In the genomic region with DNA sequence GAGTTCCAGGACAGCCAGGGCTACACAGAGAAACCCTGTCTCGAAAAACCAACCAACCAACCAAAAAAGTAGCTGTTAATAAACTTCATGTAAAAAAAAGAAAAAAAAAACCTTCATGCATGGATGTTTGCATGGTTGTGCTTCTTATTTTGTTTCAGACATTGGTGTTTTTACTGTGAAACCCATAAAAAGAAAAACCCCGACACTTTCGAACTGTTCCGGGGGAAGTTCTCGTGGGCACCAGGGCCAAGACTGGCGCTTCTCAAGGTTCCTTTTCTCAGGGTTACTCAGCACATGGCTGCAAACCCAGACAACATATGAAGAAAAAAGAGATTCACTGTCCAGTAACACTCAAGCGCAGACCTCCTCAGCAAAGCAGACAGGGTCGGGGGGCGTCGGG, we compare ENCODE assay signal across 1 mouse cellular context.
A peak's percentile ranks its signal among the peaks of the same experiment; 100 is the strongest.
TF ChIP-seq lines count a peak whose summit lies in the region.

No protein-coding gene starts in this region.

TF ChIP-seq in CH12.LX, 34 proteins besides CTCF, POLR2A, EP300 and RAD21:
- TF ChIP-seq E2F4 (IDR thresholded peaks at IDR 0.05; ENCODE audit: insufficient replicate concordance, low read depth, low read length), result no peak
- TF ChIP-seq KAT2A (IDR thresholded peaks at IDR 0.05; ENCODE audit: insufficient replicate concordance, low read length), result no peak
- no peak for TF ChIP-seq ZKSCAN1 (IDR thresholded peaks at IDR 0.05; ENCODE audit: borderline replicate concordance, low read depth, low read length)
- no peak for TF ChIP-seq POLR2AphosphoS2 (IDR thresholded peaks at IDR 0.05; ENCODE audit: low read depth, low read length)
- TF ChIP-seq CHD1 (IDR thresholded peaks at IDR 0.05; ENCODE audit: low read depth, low read length), result 0 out of 2 replicates have a peak, but pooled peaks have one; percentile 86
- no peak for TF ChIP-seq NRF1 (IDR thresholded peaks at IDR 0.05; ENCODE audit: low read depth, low read length)
- peak; percentile 49; the same call in 1 of the 2 replicates for TF ChIP-seq JUND (conservative IDR thresholded peaks at IDR 0.05; ENCODE audit: low read depth, low read length)
- peak; percentile 32 for TF ChIP-seq JUN (IDR thresholded peaks at IDR 0.05; ENCODE audit: insufficient read depth, low read depth, low read length)
- peak; percentile 87 for TF ChIP-seq IRF4 (IDR thresholded peaks at IDR 0.05; ENCODE audit: low read depth, low read length)
- TF ChIP-seq BHLHE40 (IDR thresholded peaks at IDR 0.05; ENCODE audit: low read depth, low read length), result peak; percentile 80
- TF ChIP-seq USF1 (IDR thresholded peaks at IDR 0.05; ENCODE audit: low read depth, low read length), result no peak
- TF ChIP-seq MAFK (IDR thresholded peaks at IDR 0.05; ENCODE audit: insufficient replicate concordance, low read length), result no peak
- TF ChIP-seq ELF1 (IDR thresholded peaks at IDR 0.05; ENCODE audit: low read depth, low read length), result 0 out of 2 replicates have a peak, but pooled peaks have one; percentile 38
- TF ChIP-seq RCOR1 (conservative IDR thresholded peaks at IDR 0.05; ENCODE audit: low read depth, low read length), result no peak
- TF ChIP-seq SMC3 (IDR thresholded peaks at IDR 0.05; ENCODE audit: low read depth, low read length), result no peak
- TF ChIP-seq NELFE (IDR thresholded peaks at IDR 0.05; ENCODE audit: low read depth, low read length), result no peak
- TF ChIP-seq ZMIZ1 (IDR thresholded peaks at IDR 0.05; ENCODE audit: low read depth, low read length), result 0 out of 2 replicates have a peak, but pooled peaks have one; percentile 12
- TF ChIP-seq ZC3H11A (IDR thresholded peaks at IDR 0.05; ENCODE audit: low read depth, low read length), result no peak
- TF ChIP-seq HCFC1 (IDR thresholded peaks at IDR 0.05; ENCODE audit: low read depth, low read length), result no peak
- peak; percentile 79 for TF ChIP-seq TCF12 (IDR thresholded peaks at IDR 0.05; ENCODE audit: low read depth, low read length)
- TF ChIP-seq USF2 (conservative IDR thresholded peaks at IDR 0.05; ENCODE audit: low read depth, low read length), result no peak
- peak; percentile 87 for TF ChIP-seq MAX (IDR thresholded peaks at IDR 0.05; ENCODE audit: low read length)
- peak; percentile 92 for TF ChIP-seq UBTF (IDR thresholded peaks at IDR 0.05; ENCODE audit: low read depth, low read length)
- TF ChIP-seq MEF2A (IDR thresholded peaks at IDR 0.05; ENCODE audit: borderline replicate concordance, low read depth, low read length), result peak; percentile 95
- peak; percentile 79 for TF ChIP-seq MXI1 (IDR thresholded peaks at IDR 0.05; ENCODE audit: low read depth, low read length)
- no peak for TF ChIP-seq PAX5 (IDR thresholded peaks at IDR 0.05; ENCODE audit: low read length)
- peak; percentile 72; the same call in 1 of the 2 replicates for TF ChIP-seq ETS1 (conservative IDR thresholded peaks at IDR 0.05; ENCODE audit: low read depth, low read length)
- TF ChIP-seq GABPA (IDR thresholded peaks at IDR 0.05; ENCODE audit: insufficient replicate concordance, low read depth, low read length), result no peak
- peak; percentile 62 for TF ChIP-seq CHD2 (IDR thresholded peaks at IDR 0.05; ENCODE audit: low read length)
- peak; percentile 95 for TF ChIP-seq ZNF384 (IDR thresholded peaks at IDR 0.05; ENCODE audit: low read depth, low read length)
- TF ChIP-seq TBP (conservative IDR thresholded peaks at IDR 0.05; ENCODE audit: low read depth, low read length), result peak; percentile 61; the same call in 1 of the 2 replicates
- TF ChIP-seq SIN3A (IDR thresholded peaks at IDR 0.05; ENCODE audit: low read length), result no peak
- peak; percentile 58; the same call in 1 of the 2 replicates for TF ChIP-seq MAZ (IDR thresholded peaks at IDR 0.05; ENCODE audit: low read depth, low read length)
- TF ChIP-seq MYC (IDR thresholded peaks at IDR 0.05; ENCODE audit: low read depth, low read length), result peak; percentile 94
